Mouse (Mus musculus): ENCODE measurements around the gene Olfr571.
A peak's percentile ranks its signal among the peaks of the same experiment; 100 is the strongest.

Olfr571 gene

GRCm38 (mm10) chr7:102917032-102917875 lies at the start of gene Olfr571:
Gene Olfr571 (minus strand): TSS chr7:102917536.
- DNase-seq, result no peak

GRCm38 (mm10) chr7:102962360-102962759 lies 45.0 kb upstream of the Olfr571 start, which contains the start of gene Olfr576:
Gene Olfr576 (plus strand): TSS chr7:102962660.
- DNase-seq, result no peak

DNA sequence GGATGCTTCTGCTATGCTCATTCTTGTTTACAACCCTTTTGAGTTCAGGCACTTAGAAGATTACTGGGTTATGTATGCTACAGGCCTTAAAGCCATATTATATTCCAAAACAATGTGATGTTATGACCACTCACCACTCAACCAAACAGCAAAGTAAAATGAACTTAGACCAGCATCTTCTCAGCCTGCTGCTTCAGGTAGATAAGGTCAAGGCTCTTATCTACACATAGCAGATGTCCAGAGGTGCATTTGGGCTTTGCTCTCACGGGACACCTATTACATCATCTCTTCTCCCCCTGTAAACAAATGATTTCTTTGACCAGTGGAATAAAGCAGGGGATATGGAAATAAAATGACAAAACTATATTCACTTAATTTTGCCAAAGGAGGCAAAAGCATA lies 41.3 kb upstream of the Olfr571 start, which contains the start of gene Olfr575:
Gene Olfr575, minus strand, starts transcription at position 183 of the 400 bp plus-strand sequence.
- DNase-seq, result no peak

- no peak for DNase-seq
These were observed 40.8 kb upstream of the Olfr571 start for GRCm38 (mm10) chr7:102958137-102958536.

DNA sequence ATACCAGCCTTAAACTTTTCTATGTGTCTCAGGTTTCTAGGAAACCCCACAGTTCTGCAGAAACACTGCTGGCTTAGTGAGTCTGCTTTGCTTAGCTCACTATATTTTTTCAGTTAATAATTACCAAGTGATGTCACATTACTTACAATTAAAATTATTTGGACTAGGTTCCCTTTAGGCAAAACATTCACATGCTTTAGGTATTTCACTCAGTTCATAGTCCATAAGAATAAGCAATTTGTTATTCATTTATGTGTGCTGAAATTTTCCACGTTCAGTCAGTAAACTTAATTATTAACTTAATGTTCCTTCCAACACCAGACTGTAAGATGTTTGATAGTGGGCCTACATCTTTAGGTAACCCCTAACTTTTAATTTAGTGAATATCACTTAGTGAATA lies 33.4 kb upstream of the Olfr571 start:
- no peak for DNase-seq

GRCm38 (mm10) chr7:102948167-102948566 lies 30.8 kb upstream of the Olfr571 start, which contains the start of gene Olfr574:
Gene Olfr574 (plus strand): TSS chr7:102948467.
- no peak for DNase-seq

- DNase-seq, result no peak
These were observed 26.1 kb upstream of the Olfr571 start for GRCm38 (mm10) chr7:102943417-102943816.

DNA sequence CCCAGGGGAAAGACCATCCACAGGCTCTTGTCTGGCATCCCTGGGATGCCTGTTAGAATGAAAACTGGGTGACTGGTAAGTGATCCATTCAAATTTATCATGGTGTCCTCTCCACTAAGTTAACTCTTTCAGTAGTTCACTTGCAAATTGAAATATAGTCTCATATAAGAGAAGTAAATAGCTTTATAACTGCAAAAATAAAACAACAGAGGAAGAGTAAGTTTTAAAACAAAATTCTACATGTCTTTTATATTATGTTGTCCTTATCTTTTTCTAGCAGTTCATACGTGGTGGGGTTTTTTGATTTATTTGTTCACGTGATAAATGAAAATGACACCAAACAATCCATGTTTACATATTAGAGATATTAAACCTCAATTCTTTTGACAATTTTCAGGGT lies 25.1 kb upstream of the Olfr571 start, which contains the start of gene Olfr573-ps1:
Gene Olfr573-ps1, minus strand, starts transcription at position 101 of the 400 bp plus-strand sequence.
- no peak for DNase-seq

DNA sequence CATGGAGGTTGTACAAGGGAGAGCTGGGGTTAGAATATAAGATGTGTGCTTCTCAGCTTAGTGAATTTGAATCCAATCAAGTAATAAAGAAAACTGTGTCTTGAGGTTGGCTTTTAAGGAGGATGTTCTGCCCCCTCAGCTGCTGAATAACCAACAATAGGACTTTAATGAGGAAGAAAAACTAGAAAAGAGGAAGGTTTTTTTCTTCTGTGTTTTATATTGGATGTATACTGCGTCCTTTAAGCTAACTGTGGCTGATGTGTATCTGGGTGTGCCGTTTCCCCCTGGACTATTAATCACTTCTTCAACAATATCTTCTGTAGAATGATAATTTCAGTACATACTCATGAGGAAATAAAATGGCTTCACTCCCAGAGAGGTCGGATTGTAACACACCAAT lies 9.8 kb upstream of the Olfr571 start:
- DNase-seq, result no peak

DNA sequence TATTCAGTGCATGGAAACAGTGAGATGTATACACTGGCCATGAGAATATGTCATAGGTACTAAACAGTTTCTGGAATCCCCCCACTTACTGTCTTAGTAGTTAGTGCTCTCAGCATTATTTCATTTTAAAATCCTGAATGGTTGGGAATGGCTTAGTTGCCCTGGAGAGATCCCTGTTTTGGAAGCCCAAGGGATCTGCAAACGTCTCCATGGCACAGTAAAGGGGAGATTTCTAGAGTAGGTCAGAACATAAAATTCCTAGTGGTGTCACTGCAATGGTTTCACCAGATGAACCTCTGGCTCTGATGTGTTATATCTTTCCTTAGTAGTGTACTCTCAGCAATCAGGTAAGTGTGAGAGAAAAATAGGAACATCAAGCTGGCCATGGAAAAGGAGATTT lies 6.8 kb upstream of the Olfr571 start, which contains the start of gene Olfr572:
Gene Olfr572, plus strand, starts transcription at position 301 of the 400 bp plus-strand sequence.
- DNase-seq, result no peak

- DNase-seq, result peak; percentile 67 to 69
These were observed 2.3 kb upstream of the Olfr571 start for GRCm38 (mm10) chr7:102919632-102920031.

GRCm38 (mm10) chr7:102916405-102916804 lies 931 bp downstream of the Olfr571 start:
- no peak for DNase-seq

DNA sequence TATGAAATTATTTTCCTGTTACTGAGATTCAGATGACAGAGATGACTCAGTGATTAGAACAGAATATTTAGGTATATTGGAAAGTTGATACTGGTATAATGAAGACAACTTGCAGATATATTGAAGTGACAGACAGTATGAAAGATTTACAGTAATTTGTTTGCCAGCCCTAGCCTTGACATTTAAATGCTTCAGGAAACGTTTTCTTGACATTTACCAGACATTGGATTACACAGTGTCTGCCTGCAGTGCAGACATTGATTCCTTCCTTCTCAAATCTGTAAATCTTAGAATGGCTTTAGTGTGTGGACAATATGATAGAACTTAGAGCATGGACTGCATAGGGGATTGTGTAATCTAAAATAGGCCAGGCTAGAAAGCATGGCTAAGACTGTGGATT lies 2.1 kb downstream of the Olfr571 start:
- DNase-seq, result no peak

GRCm38 (mm10) chr7:102890782-102891181 lies 26.6 kb downstream of the Olfr571 start, which contains the start of gene Olfr569:
Gene Olfr569 (minus strand): TSS chr7:102890882.
- no peak for DNase-seq

GRCm38 (mm10) chr7:102876822-102877221 lies 40.5 kb downstream of the Olfr571 start, which contains the start of gene Olfr568:
Gene Olfr568 (plus strand): TSS chr7:102877122.
- DNase-seq, result no peak

DNA sequence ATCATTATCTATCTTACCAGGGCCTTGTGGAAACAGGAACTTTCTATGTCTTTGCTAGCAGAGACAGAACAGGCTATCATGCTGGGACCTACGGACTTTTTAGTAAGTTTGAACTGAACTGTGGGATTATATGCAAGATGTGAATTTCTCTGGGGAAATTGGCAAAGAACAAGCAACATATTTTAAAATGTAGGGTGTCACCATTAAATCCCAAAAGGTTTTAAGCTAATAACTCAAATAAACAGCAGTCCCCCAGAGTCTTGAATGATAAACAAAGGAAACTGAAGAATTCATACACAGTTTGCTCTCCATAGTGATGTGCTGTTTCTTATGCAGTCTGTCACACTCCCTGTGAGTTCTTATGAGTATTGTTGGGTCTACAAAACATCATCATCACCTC lies 58.7 kb downstream of the Olfr571 start, which contains the start of gene Olfr566:
Gene Olfr566, minus strand, starts transcription at position 101 of the 400 bp plus-strand sequence.
- DNase-seq, result no peak

DNA sequence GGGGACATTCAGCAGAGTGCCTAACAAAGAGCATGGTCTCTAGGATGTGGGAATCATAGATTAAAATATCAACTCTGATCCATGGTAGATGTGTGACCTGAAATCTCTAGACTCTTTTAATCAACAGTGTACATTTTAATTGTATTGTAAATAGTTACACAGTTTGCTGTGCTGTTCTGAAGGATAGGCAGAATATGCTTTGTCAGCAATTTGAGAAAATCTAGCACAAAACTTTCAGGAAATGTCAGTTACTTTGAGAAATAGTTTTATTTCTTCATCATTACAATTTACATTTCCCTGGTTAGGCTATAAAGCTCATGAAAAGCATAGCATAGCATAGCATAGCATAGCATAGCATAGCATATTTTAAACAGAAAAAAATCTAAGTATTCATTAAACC lies 61.5 kb downstream of the Olfr571 start:
- DNase-seq, result no peak

All from cerebellum, postnatal 14 days (tissue).